Mouse (Mus musculus) T-cell, adult 2 months (primary cell): ENCODE measurements around the gene Sox6.

Experiments
- DNase-seq: peaks from one replicate; pipeline ENCODE4 v3.0.0; 2022; ENCODE audit warnings: low spot score

Gene Sox6

DNA sequence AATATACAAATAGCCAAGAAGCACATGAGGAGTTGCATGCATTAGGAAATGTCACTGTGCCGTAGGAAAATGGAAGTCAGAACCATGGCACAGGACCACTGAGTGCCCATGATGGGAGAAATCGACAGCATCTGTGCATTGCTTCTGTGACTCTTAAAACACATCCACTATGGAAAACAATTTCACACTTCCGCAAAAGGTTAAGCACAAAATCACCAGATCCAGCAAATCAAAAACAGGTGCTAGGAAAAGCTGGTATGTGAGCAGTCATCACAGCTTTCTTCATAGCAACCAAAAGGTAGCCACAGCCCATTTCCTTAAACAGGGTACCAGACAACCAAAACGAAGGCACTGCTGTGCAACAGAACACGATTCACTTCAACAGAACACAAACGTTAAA, 52.9 kb downstream of the Sox6 start:
- DNase-seq: no peak

DNA sequence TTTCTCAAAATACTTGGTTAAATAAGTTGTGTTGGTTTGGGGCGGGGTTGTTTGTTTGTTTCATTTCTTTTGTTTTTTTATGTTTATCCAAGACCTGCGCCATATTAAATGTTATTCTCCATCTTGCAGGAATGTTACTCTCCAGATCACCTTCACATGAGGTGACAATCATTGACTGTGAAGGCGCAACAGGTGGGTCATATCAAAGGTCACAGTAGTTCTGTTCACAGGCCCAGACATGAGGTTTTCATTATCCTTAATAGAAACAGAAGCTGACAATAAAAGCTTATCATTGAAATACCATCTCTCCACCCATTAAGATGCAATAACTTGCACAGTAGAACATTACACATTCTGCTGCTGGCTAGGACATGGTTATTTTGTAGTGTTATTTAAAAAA, 54.5 kb downstream of the Sox6 start:
- DNase-seq: no peak

- no peak for DNase-seq
These were observed 58.6 kb downstream of the Sox6 start for GRCm38 (mm10) chr7:115979813-115980512.

DNA sequence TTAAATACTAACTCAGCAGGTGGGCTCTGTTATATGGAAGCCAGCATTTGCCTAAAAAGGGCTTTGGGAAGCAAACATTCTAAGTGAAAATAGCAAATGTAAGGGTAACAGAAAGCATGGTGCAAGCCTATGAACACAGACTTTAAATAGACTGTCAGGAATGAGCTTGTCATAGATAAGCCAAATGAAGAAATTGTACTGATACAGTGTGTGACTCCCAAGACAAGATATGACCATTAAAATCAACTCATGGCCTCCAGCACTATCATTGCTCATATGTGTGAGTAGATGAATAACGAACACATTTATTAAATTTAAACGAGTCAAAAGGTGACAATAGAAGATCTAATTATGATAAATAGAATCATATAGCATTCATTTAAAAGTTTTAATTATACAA, 64.1 kb downstream of the Sox6 start:
- DNase-seq: no peak

DNA sequence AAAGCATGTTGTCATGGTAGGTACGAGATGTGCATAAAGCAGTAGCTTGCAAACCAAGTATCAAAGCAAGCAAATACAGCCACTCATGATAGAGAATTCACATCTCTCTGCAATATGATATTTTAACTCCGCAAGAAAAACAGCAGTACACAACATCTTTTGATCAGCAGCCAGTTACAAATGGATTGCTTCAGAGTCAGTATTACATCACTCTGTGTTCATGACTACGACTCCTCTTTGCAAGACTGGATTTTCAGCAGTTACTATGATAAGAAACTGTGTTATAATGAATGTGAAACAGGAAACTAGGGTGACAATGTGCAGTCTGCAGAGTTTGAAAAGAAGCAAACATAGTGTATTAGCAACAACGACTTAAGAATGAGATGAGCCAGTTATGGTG, 71.4 kb downstream of the Sox6 start:
- DNase-seq: no peak

DNA sequence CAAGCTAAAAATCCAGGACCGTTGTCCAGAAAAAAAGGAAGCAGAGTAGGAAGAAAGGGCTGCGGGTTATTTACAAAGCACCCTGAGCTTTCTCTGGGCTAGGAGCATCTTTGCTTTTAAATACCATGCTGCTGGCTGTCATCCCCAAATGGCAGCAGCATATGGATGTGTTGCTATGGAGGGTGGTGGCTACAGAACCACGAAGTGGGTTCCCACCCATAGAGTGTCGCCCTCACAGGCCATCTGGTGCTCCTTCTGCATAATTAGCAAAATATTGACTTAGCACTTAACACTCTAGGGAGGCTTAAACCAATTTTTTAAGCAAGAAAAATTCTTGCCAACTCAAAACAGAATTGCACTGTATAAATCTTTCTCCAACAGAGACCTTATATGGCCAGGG, 72.4 kb downstream of the Sox6 start:
- no peak for DNase-seq

GRCm38 (mm10) chr7:115953046-115953445, 85.5 kb downstream of the Sox6 start:
- DNase-seq: no peak

- DNase-seq: no peak
These were observed 86.4 kb downstream of the Sox6 start for GRCm38 (mm10) chr7:115952235-115952634.

- DNase-seq: no peak
These were observed 86.9 kb downstream of the Sox6 start for GRCm38 (mm10) chr7:115951689-115952088.

DNA sequence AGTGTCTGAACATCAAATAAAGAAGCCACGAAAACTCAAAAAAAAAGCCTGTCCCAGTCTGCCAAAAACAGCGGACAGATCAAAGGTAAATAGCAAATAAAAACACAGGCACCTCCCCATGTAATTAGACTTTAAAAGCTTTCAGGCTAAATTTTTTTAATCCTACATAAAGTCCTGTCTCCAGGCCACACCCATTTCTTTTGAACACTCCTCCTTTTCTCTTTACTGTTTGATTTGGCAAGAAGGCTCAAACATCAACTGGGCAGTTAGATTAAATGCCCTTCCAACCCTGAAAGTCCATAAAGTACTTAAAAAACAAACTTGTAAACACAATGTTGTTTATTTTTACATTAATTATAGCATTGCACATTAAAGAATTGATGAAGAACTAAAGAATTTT, 90.7 kb downstream of the Sox6 start:
- no peak for DNase-seq

DNA sequence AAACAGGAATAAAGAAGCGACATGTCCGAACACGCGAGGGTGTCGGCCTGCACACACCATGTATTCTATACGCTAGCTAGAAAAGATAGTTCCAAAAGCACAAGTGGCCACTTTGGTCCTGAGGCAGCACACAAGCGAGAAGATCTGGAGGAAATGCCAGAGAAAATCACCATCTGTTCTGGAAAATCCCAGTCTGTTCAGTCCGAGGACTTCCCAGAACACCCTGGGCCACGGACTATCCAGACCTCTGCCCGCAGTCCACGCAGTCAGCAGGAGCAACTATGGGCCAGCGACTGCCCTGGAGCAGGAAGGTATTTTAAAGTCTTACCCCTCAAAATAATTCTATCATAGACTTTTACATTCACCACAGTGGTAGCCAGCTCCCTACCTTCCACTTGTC, 92.0 kb downstream of the Sox6 start:
- no peak for DNase-seq

DNA sequence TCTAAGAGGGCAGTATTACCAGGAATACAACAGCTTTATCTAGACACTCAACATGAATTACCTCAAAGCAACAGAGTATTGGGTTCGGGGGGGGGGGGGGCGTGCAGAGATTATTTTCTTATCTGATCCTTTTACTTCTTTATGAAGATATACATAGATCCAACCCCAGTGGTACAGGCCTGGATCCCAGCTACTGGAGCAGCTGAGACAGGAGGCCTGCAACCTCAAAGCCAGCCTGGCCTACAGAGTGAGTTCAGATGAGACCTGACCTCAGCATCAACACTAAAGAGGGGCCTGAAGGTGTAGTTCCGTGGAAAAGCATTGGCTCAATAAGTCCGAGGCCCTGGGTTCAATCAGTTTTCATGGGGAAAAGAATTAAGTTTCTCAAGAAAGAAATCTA, 93.1 kb downstream of the Sox6 start:
- no peak for DNase-seq

- DNase-seq: no peak
These were observed 94.3 kb downstream of the Sox6 start for GRCm38 (mm10) chr7:115944250-115944649.

DNA sequence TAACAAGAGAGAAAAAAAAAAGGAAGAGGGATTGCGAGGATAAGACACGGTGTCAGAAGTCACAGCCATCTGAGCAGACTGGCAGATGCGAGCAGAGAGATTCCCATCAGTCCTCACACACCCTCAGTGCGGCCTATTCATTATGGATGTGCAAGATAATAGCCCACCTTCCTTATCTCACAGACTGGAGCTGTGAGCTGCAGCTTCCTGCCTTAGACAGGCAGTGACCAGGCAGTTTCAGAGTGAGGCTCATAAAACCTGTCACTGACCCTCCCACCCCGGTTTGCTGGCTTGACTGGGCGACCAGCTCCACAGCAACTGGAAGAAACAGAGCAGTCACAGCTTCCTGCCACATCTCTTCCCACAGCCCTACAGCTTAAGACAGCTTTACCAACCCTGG, 96.8 kb downstream of the Sox6 start:
- no peak for DNase-seq

DNA sequence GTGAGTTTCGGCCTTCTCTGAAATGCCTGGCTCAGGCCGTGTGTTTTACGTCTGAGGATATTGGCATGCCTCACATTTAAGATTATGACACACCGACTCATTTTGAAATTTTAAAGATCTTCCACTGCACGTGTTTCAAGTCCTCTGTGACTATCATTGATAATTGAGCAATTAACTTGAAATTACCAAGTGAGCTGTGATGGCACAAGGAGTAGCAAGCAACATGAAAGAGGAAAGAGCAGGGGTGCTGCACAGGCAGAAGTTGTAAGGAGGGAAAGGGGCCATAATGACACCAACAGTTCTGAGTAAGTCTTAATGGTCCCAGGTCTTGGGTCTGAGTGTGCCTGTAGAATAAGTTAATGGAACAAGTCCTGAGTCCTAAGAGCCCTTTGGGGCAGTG, 99.3 kb downstream of the Sox6 start:
- DNase-seq: no peak

DNA sequence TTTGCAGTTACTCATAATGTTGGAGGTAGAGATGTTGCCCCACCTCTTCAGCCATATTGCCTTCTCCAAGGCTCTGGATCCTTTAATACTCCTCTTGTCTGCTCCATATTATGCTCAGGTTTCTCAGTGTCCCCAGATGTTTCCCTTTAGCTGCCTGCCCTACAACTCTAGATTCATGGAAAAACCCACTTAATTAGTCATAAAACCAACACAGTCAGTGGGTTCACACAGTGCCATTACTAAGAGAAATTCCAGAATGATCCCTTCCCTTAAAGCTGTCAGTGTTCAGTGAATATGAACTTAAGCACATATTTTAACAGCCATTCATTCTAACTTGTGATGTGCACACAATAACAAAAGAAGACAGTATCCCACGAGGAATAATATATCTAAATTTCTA, 101.7 kb downstream of the Sox6 start:
- no peak for DNase-seq

DNA sequence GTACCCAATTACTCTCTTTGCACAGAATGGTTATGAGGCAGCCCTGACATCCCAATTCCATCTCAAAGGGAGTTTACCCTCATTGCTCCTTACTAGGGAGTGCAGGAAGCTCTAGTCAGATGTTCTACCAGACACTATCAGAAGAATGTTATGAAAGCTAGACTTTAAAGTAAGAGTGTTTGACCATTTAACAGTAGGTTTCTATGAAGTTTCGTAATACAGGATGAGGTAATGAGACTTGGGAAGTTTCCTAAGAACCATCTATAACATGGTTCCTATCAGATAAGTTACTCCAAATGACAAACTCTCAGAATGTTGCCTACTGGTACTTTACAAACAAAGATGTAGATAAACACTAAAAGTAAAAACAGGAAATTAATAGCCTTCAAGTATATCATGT, 123.3 kb downstream of the Sox6 start:
- no peak for DNase-seq

DNA sequence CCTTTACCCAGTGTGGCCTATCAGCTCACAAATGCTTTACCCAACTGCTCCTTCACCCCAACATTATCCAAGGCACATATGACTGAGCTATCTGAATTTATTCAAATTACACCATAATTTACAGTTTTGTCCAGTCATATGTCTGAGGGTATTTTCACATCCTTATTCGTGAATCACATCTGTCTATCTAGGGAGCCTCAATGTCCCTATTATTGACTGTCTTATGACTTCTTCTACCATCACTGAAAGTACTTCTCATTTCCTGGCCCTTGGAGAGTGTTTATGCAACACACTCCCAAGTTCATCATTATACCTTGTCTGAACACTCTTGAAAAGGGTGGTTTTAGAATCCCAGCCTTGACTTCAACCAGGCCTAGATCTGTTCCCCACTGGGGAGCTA, 128.3 kb downstream of the Sox6 start:
- DNase-seq: no peak

DNA sequence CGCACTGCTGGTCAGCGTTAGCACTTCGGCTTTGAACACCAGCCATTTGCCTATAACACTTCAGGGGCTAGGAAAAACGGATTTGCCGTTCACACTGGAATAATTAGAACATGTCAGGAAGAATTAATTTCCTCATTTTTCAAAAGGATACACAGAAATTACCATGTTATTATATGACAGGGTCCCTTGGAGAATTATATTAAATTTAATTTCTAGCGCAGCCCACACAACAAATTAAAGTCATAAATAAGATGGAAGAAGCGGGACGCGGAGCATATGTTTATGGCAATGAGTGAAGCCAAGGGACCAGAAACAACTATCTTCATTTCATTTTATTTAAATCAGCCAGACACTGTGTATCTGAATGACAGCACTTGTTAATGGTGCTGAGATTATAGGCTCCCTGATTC, 133.8 kb downstream of the Sox6 start:
- no peak for DNase-seq

DNA sequence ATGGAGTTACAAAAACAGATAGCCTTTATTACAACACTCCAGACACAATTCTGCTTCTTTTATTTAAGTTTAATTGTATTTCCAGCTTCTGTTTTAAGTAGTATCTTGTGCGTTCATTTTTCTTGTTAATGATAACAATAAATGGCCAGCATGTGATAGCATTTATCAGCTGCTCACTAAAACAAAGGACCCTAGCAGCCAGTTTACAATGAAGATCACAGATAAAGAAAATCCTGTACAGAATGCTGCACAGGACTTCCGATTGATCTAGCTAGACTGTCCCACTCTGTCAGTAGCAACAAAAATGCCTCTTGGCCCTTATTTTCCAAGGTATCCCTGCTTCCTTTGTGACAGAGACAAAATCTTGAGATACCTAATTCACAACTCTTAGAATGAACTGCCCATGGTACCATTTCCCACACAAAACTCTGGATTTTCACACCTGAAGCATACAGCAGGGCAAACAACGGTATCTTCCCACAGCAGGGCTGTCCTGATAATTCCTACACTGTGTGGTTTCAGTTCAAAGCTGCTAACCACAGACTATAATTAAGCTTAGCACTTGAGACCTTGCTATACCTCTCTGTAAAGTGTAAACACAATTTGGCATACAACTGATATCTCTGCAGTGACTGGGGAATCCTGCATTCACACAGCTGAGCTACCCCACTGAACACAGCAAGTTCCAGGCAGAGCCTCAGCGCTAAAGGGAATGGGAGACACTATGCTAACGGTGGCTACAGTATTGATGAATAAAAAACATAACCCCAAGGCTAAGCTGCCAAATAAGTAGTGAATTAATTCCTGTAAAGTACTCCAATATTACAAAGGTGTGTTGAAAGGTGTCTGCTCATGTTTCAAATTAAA, 134.4 kb downstream of the Sox6 start:
- DNase-seq: no peak

DNA sequence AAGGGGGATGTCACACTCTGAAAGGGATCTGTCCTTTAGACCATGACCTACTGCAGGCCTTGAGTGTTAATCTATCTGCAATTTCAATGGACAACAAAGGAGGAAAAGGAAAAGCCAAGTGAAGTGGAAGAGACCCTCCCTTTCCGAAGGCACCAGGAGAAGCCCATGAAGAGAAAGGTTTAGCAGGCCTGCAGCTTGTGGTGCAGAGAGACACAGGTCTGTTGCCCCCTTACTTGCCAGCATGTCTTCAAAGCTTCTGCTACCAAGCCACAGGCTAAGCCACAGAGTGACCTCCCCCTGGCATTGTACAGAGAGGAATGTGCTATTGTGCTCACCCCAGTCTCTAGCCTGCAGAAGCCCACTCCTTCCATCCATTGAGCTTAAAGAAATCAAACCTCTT, 135.2 kb downstream of the Sox6 start:
- no peak for DNase-seq

GRCm38 (mm10) chr7:115895831-115896230, 142.8 kb downstream of the Sox6 start:
- DNase-seq: no peak

GRCm38 (mm10) chr7:115895028-115895671, 143.4 kb downstream of the Sox6 start:
- no peak for DNase-seq
